Mouse (Mus musculus): ENCODE measurements around the gene Zfp462.

DNA sequence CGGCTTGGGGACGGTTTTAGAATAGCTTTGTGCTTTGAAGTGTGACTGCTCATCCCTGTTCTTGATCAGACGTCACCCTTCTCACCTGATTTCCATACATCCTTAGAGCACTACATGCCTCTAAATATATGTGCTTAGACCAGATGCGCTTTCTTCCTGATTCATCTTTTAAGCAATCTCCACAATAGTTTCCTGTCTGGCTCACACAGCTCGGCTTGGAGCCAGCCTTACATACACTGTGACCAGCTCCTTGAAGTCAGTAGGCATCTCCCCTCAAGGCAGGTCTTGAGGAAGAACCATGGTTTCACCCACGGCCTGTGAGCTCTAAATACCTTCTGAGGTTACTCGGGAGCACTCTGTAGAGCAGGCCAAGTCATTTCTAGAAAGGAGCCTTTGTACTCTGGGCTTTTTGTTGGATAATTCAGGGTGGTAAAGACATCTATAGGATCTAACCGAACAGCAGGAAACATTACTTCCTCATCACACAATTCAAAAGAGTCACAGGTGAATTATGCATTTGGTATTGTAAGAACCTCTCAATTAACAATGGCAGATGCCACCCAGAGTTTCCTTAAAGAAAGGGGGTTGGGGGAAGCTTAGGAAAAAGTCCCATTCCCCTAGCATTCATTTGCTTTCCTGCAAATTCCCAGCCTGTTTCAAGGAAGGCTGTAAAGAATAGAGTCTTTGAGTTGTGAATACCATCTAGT is 95.6 kb downstream of the Zfp462 start:
- TF ChIP-seq CTCF (IDR thresholded peaks at IDR 0.05; ENCODE audit: low read depth): no peak
- TF ChIP-seq EP300 (IDR thresholded peaks at IDR 0.05; ENCODE audit: low read depth): no peak
